Mouse (Mus musculus) embryonic facial prominence, embryonic 11.5 days (tissue): ENCODE results near the gene Immp2l. TPM values are rescaled to one million over a fixed set of nuclear protein-coding genes. Genes with fewer than 3 reads are reported as not detected.

Experiments used
- ATAC-seq: fragments of 200-750 bp; cut with Nextera tagmentation; replicated peaks from 2 replicates; pipeline ENCODE4 v1.8.0; 2017; ENCODE audit warnings: low read depth; ENCODE audit not compliant: insufficient number of reproducible peaks, low FRiP score, low TSS enrichment
- DNase-seq: peaks from one replicate; pipeline ENCODE4 v3.0.0-alpha.2; 2015; ENCODE audit warnings: low spot score
- H3K27ac ChIP-seq: fragments of 300-500 bp; sonication (generic); replicated peaks from 2 replicates; pipeline ENCODE4 v1.5.1; 2014; ENCODE audit warnings: mild to moderate bottlenecking, low read depth, low read length, control low read depth
- H3K27me3 ChIP-seq: fragments of 300-500 bp; sonication (generic); 2 replicates; pipeline ENCODE4 v1.6.1; 2014; ENCODE audit warnings: mild to moderate bottlenecking, low read length, moderate library complexity, mixed read lengths; ENCODE audit not compliant: control insufficient read depth, insufficient read depth
- H3K36me3 ChIP-seq: fragments of 300-500 bp; sonication (generic); replicated peaks from 2 replicates; pipeline ENCODE4 v1.6.1; 2014; ENCODE audit warnings: low read depth, mild to moderate bottlenecking, low read length, moderate library complexity, mixed read lengths; ENCODE audit not compliant: control insufficient read depth, insufficient read depth
- H3K4me1 ChIP-seq: fragments of 300-500 bp; sonication (generic); 2 replicates; pipeline ENCODE4 v1.6.1; 2014; ENCODE audit warnings: low read length, mixed read lengths; ENCODE audit not compliant: control insufficient read depth, insufficient read depth
- H3K4me2 ChIP-seq: fragments of 300-500 bp; sonication (generic); 2 replicates; pipeline ENCODE4 v1.6.1; 2014; ENCODE audit warnings: low read depth, mild to moderate bottlenecking, control low read depth, low read length, moderate library complexity
- H3K4me3 ChIP-seq: fragments of 300-500 bp; sonication (generic); 2 replicates; pipeline ENCODE4 v1.5.1; 2014; ENCODE audit warnings: low read depth, low read length, control low read depth
- H3K9ac ChIP-seq: fragments of 300-500 bp; sonication (generic); replicated peaks from 2 replicates; pipeline ENCODE4 v1.6.1; 2014; ENCODE audit warnings: mild to moderate bottlenecking, control low read depth, low read length
- H3K9me3 ChIP-seq: fragments of 300-500 bp; sonication (generic); replicated peaks from 2 replicates; pipeline ENCODE4 v1.6.1; 2016; ENCODE audit warnings: mild to moderate bottlenecking, low read length, inconsistent platforms, mixed read lengths; ENCODE audit not compliant: control insufficient read depth
- WGBS: fragments of 180-500 bp; shearing (Covaris S2); extraction: QIAGEN DNeasy Blood & Tissue Kit; methylation state at CpG from one replicate; pipeline ENCODE4 v1.1.7; 2014; 5-methylcytosine and 5-hydroxymethylcytosine counted together
- polyA plus RNA-seq: library from polyadenylated mRNA; unstranded; fragments of >200 nt; fragmentation: Nextera tagmentation; extraction: Ambion mirVana; gene quantifications from 2 replicates; pipeline ENCODE4 v1.2.1, GENCODE M21; 2014

The Immp2l gene
- polyA plus RNA-seq, 1 experiment from 2014 or later, result 10.4 TPM

GRCm38 (mm10) chr12:41325756-41326155 is 301.9 kb downstream of the Immp2l start:
- DNase-seq (no peak), ATAC-seq (no peak)
- Histone ChIP-seq H3K9me3 (no peaks in the 10 kb centered on the region), H3K4me3 (no peak overlapping the region), H3K27me3 (no peaks in the 10 kb centered on the region), H3K36me3 (no peaks in the 10 kb centered on the region), H3K9ac (no peak overlapping the region), H3K4me1 (no peaks in the 10 kb centered on the region), H3K4me2 (no peak overlapping the region), H3K27ac (no peak overlapping the region)
- WGBS, result 68% methylated on average over 2 of the region's 2 CpGs

DNA sequence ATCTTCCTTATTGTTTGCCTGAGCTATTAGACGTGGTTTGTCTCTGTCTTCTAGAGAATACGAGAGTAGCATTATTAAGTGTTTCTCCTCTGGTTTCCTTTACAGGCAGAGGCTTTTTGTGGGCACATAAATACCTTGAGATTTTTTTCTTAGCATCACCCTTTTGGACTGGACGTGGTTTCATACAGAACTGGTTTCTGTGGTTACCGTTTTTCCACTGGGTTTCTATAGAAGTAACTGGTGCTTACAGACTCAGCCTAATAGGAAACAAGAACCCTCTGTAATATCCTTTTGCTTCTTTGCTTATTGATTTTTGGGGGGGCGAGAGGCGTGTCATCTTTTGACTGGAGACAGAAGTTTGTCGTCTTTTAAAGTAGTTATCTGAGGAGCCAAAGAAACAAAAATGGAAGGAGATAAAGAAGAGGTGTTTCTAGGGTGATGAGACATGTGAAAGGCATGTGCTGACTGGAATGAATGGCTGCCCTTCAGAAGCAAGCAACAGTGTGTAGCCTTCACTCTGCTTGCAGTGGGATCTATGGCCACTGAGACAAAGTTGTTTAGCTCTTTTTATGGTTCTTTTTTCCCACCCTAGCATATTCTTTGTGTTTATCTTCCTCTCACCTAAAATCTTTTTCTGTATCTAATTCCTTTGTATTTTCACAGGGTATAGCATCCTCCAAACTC is 307.2 kb downstream of the Immp2l start:
- Histone ChIP-seq H3K4me3 (no peak overlapping the region), H3K4me2 (no peak overlapping the region), H3K9me3 (no peaks in the 10 kb centered on the region), H3K27me3 (no peaks in the 10 kb centered on the region), H3K9ac (no peak overlapping the region), H3K36me3 (no peaks in the 10 kb centered on the region), H3K27ac (no peak overlapping the region), H3K4me1 (no peaks in the 10 kb centered on the region)
- DNase-seq (no peak), ATAC-seq (no peak)
- 78% methylated on average over 7 of the region's 7 CpGs for WGBS

DNA sequence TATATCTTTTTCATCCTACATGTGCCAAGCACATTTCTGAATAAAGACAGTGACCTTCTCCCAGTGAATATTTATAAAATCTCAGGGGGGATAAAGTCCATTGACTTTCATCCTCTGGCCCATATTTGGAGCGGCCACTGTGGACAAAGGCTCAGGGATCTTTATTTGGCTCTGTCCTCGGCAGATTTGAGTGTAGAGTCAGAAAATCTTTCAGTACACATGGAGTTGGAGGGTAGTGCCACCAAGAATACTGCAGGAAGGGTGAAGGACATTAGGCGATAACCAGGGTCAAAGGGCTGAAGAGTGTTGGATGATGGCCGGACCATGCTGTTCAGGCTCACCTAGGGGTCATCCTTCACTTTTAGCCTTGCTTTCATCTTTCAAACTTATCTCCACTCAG is 321.7 kb downstream of the Immp2l start:
- no peaks in the 10 kb centered on the region for H3K9me3 ChIP-seq
- 83% methylated on average over 4 of the region's 4 CpGs for WGBS
- H3K4me1 ChIP-seq, result no peaks in the 10 kb centered on the region
- no peak overlapping the region for H3K4me3 ChIP-seq
- H3K4me2 ChIP-seq, result no peak overlapping the region
- no peak overlapping the region for H3K9ac ChIP-seq
- ATAC-seq (no peak), DNase-seq (no peak)
- H3K27me3 ChIP-seq, result no peaks in the 10 kb centered on the region
- no peak overlapping the region for H3K27ac ChIP-seq
- no peaks in the 10 kb centered on the region for H3K36me3 ChIP-seq

DNA sequence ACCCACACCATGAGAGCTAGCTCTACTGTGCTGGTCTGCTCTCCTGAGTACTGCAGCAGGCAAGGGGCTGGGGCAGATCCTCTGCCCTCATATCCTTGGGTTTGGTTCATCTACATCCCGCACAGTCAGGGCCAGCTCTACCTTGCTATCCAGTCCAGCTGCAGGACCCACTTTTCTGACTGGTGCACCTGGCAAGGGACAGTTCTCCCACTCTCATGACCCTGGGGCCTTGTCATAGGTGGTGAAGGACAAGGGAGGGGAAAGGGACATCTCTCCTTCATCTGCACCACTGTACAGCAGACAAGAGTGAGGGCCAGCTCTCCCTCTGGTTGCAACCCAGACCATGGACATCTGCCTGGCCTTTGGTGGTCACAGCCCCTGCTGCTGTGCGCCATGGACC is 323.6 kb downstream of the Immp2l start:
- Histone ChIP-seq H3K9ac (no peak overlapping the region), H3K9me3 (no peaks in the 10 kb centered on the region), H3K4me2 (no peak overlapping the region), H3K4me3 (no peak overlapping the region), H3K36me3 (no peaks in the 10 kb centered on the region), H3K27ac (no peak overlapping the region), H3K4me1 (no peaks in the 10 kb centered on the region), H3K27me3 (no peaks in the 10 kb centered on the region)
- no peak for ATAC-seq
- no peak for DNase-seq
- 85% methylated on average over 2 of the region's 2 CpGs for WGBS

DNA sequence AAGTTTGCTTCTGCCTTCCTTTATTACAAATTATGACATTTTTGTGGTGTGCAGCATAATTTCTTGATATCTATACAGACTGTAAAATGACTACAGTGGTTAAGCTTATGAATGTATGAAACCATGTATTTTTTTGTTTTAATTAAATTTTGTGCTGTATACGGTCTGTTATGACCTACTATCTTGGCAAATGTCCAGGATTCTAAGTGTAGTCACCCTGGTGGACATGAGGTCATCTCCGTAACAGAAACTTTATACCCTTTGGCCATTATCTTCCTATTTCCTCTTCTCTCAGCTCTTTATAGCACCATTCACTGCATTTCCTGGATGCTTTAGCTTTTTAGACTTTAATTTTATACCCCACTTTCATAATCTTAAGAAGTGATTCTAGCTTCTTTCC is 325.5 kb downstream of the Immp2l start:
- H3K4me3 ChIP-seq, result no peak overlapping the region
- no peaks in the 10 kb centered on the region for H3K27me3 ChIP-seq
- no peak overlapping the region for H3K4me2 ChIP-seq
- no peaks in the 10 kb centered on the region for H3K36me3 ChIP-seq
- no peak for ATAC-seq
- no peaks in the 10 kb centered on the region for H3K9me3 ChIP-seq
- DNase-seq, result no peak
- WGBS, result 70% methylated on average over 2 of the region's 2 CpGs
- no peak overlapping the region for H3K27ac ChIP-seq
- H3K4me1 ChIP-seq, result no peaks in the 10 kb centered on the region
- no peak overlapping the region for H3K9ac ChIP-seq

DNA sequence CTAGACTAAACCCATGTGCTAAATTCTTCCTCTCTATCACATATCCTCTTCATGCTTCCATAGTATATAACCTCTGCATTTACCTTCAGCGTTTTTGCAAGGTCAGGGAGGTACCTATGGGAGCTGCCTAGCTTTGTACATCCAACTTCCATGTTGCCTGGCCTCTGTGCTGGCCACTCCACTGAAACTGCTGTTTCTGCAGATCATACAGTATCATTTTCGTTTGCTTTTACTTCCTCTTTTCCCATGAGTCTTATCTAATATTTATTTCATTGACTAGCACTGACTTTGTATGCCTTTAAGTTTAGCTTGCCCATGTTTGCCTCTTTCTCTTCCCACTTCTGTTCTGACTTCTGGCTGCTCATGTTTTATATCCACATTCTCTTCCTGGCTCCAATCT is 325.9 kb downstream of the Immp2l start:
- DNase-seq (no peak), ATAC-seq (no peak)
- Histone ChIP-seq H3K27me3 (no peaks in the 10 kb centered on the region), H3K27ac (no peak overlapping the region), H3K36me3 (no peaks in the 10 kb centered on the region), H3K9me3 (no peaks in the 10 kb centered on the region), H3K4me3 (no peak overlapping the region), H3K4me2 (no peak overlapping the region), H3K9ac (no peak overlapping the region), H3K4me1 (no peaks in the 10 kb centered on the region)
- WGBS, result 73% methylated on average over 2 of the region's 2 CpGs

DNA sequence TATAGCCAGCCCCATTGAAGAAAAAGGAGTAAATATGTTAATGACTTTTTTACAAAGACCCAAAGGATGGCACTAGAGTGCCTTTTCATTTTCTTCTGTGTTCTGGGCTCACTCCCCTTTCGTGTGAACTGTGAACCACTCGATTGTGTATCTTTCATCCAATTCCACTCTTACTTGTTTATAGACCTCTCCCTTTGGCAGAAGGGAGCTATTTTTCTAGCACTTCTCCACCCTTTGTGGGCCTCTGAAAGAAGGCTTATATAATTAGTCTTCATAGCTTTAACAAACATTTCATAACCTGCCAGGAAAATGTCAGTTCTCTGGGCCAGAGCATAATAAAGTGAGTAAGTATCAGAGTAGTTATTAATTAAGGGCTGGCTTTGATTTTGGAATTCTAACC is 327.4 kb downstream of the Immp2l start:
- H3K27me3 ChIP-seq, result no peaks in the 10 kb centered on the region
- no peaks in the 10 kb centered on the region for H3K9me3 ChIP-seq
- H3K9ac ChIP-seq, result no peak overlapping the region
- H3K27ac ChIP-seq, result no peak overlapping the region
- no peak overlapping the region for H3K4me2 ChIP-seq
- 73% methylated on average over 2 of the region's 2 CpGs for WGBS
- H3K4me1 ChIP-seq, result no peaks in the 10 kb centered on the region
- DNase-seq, result no peak
- no peak overlapping the region for H3K4me3 ChIP-seq
- no peak for ATAC-seq
- H3K36me3 ChIP-seq, result no peaks in the 10 kb centered on the region

DNA sequence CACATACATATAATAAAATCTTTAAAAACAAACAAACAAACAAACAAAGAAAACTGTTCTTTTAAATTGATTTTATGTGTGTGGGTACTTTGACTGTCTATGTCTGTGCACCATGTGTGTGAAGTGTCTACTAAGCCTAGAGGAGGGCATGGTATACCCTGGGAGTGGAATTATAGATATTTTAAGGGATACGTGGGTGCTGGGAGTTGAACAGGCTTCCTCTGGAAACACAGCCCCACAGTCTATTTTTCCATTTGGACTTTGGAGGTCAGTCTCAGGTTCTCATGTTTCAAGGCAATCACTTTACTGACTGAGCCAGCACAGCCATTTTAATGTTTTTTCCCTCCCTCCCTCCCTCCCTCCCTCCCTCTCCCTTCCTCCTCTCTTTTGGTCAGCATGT is 331.0 kb downstream of the Immp2l start:
- H3K27ac ChIP-seq, result no peak overlapping the region
- no peaks in the 10 kb centered on the region for H3K36me3 ChIP-seq
- H3K27me3 ChIP-seq, result no peaks in the 10 kb centered on the region
- H3K9me3 ChIP-seq, result no peaks in the 10 kb centered on the region
- DNase-seq (no peak), ATAC-seq (no peak)
- no peak overlapping the region for H3K4me3 ChIP-seq
- H3K4me1 ChIP-seq, result no peaks in the 10 kb centered on the region
- no peak overlapping the region for H3K4me2 ChIP-seq
- no peak overlapping the region for H3K9ac ChIP-seq
- 68% methylated on average over 1 of the region's 1 CpGs for WGBS
